Mouse (Mus musculus) intestine, embryonic 14.5 days (tissue): ENCODE results near the gene Gm45021. TPM values are rescaled to one million over a fixed set of nuclear protein-coding genes. Genes with fewer than 3 reads are reported as not detected.

Experiments used
- ATAC-seq: fragments of 200-750 bp; cut with Nextera tagmentation; replicated peaks from 2 replicates; pipeline ENCODE4 v1.8.0; 2017; ENCODE audit warnings: low read depth, moderate number of reproducible peaks, moderate TSS enrichment, moderate library complexity; ENCODE audit not compliant: low FRiP score, low TSS enrichment
- DNase-seq: peaks from one replicate; pipeline ENCODE4 v3.0.0-alpha.2; 2018; ENCODE audit warnings: low spot score
- H3K27ac ChIP-seq: fragments of 300-500 bp; sonication (generic); 2 replicates; pipeline ENCODE4 v1.5.1; 2014; ENCODE audit warnings: low read depth, mild to moderate bottlenecking, control low read depth
- H3K27me3 ChIP-seq: fragments of 300-500 bp; sonication (generic); replicated peaks from 2 replicates; pipeline ENCODE4 v1.6.1; 2014; ENCODE audit warnings: low read length, control low read depth; ENCODE audit not compliant: control insufficient read depth, insufficient read depth
- H3K36me3 ChIP-seq: fragments of 300-500 bp; sonication (generic); 2 replicates; pipeline ENCODE4 v1.6.1; 2014; ENCODE audit warnings: low read length, control low read depth; ENCODE audit not compliant: control insufficient read depth, insufficient read depth
- H3K4me1 ChIP-seq: fragments of 300-500 bp; sonication (generic); replicated peaks from 2 replicates; pipeline ENCODE4 v1.6.1; 2014; ENCODE audit warnings: low read length, control low read depth, mixed read lengths; ENCODE audit not compliant: control insufficient read depth, insufficient read depth
- H3K4me2 ChIP-seq: fragments of 300-500 bp; sonication (generic); 2 replicates; pipeline ENCODE4 v1.6.1; 2014; ENCODE audit warnings: low read length
- H3K4me3 ChIP-seq: fragments of 300-500 bp; sonication (generic); 2 replicates; pipeline ENCODE4 v1.5.1; 2014; ENCODE audit warnings: low read depth, low read length, control low read depth, mixed read lengths
- H3K9ac ChIP-seq: fragments of 300-500 bp; sonication (generic); 2 replicates; pipeline ENCODE4 v1.6.1; 2014; ENCODE audit warnings: mild to moderate bottlenecking, low read length
- H3K9me3 ChIP-seq: fragments of 300-500 bp; sonication (generic); 2 replicates; pipeline ENCODE4 v1.6.1; 2016; ENCODE audit warnings: low read length, control low read depth; ENCODE audit not compliant: control insufficient read depth
- WGBS: fragments of 180-500 bp; shearing (Covaris S2); extraction: QIAGEN DNeasy Blood & Tissue Kit; methylation state at CpG from one replicate; pipeline ENCODE4 v1.1.7; 2014; 5-methylcytosine and 5-hydroxymethylcytosine counted together
- polyA plus RNA-seq: library from polyadenylated mRNA; unstranded; fragments of >200 nt; fragmentation: Nextera tagmentation; extraction: Ambion mirVana; gene quantifications from 2 replicates; pipeline ENCODE4 v1.2.1, GENCODE M21; 2014

The Gm45021 gene
- not detected in 2 replicates for polyA plus RNA-seq

DNA sequence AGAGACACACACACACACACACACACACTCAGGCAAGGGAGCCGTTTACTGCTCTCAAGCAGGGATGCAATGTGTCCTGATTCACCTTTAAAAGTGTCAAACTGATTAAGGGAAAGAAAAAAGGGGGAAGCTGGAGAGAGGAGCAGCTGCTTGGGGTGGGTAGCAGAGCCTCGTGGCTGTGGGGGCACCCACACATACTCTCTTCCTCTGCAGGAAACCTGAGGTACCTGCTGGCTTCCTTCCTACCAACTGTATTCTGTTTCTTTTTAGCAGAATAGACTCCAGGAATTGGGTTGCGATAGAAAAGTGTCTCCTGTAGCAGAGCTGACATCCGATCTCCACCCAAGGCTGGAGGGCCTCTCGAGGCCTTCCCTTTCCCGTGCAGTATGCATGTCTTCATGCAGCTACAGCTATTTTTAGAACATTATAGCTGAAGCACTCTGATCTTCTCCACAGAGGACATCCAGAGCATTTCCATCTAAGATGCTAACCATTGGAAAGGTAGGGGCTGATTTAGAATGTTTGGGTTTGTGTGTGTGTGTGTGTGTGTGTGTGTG, at the start of gene Gm45021:
Gene Gm45021 (plus strand): TSS at position 417 of the 557 bp plus-strand sequence.
- no peak within 1 kb of the TSS for H3K9ac ChIP-seq
- H3K4me1 ChIP-seq = 0 out of 2 replicates have a peak, but pooled peaks cover 4% of the 10 kb centered on the region
- H3K4me2 ChIP-seq = no peak within 1 kb of the TSS
- no peak within 1 kb of the TSS for H3K27ac ChIP-seq
- DNase-seq = no peak
- no peaks in the 10 kb centered on the region for H3K9me3 ChIP-seq
- 42% methylated on average over 6 of the region's 6 CpGs for WGBS
- no peak within 1 kb of the TSS for H3K4me3 ChIP-seq
- no peak for ATAC-seq
- H3K36me3 ChIP-seq = no peaks in the 10 kb centered on the region
- H3K27me3 ChIP-seq = no peaks in the 10 kb centered on the region

DNA sequence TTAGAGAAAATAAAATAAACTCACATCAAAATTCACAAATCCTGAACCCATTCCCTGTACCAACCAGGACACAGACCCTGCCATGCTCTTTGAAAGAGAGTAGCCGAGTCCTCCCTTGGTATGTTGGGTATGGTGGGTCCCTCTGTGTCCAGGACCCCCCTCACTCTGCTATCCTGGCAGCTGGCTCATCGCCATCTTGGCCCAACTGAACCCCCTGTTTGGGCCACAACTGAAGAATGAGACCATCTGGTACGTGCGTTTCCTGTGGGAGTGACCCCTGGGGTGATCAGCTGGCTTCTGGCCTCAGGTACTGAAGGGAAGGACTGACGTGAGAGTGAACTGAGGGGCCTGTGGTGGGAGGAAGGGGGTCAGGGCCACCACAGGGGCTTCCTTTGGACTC, 49.5 kb upstream of the Gm45021 start:
- ATAC-seq (no peak), DNase-seq (no peak)
- peaks cover 7% of the 10 kb centered on the region for H3K4me1 ChIP-seq
- H3K9ac ChIP-seq = no peak overlapping the region
- H3K36me3 ChIP-seq = 0 out of 2 replicates have a peak, but pooled peaks cover 5% of the 10 kb centered on the region
- no peak overlapping the region for H3K4me3 ChIP-seq
- H3K27ac ChIP-seq = no peak overlapping the region
- no peaks in the 10 kb centered on the region for H3K9me3 ChIP-seq
- 66% methylated on average over 5 of the region's 5 CpGs for WGBS
- no peaks in the 10 kb centered on the region for H3K27me3 ChIP-seq
- H3K4me2 ChIP-seq = no peak overlapping the region

DNA sequence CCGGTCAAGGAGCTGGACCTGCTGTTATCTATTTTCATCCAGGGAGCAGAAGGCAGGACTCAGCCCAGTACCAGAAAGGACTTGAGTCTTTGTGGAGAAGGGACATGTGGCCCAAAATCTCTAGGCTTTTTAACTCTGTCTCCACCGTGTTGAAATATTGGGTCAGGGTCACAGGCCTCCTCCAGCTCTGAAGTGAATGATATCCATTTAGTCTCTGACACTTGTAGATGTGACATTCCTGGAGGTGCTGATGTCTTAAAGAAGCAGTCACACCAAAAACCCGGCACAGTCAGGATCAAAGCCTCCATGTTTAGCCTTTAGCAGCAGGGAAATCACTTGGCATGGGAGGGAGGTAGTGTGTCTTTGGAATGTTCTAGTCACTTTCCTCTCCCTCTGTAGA, 48.7 kb upstream of the Gm45021 start:
- 35% methylated on average over 3 of the region's 3 CpGs for WGBS
- Histone ChIP-seq H3K9ac (no peak overlapping the region), H3K9me3 (no peaks in the 10 kb centered on the region), H3K27me3 (no peaks in the 10 kb centered on the region), H3K4me3 (no peak overlapping the region), H3K36me3 (0 out of 2 replicates have a peak, but pooled peaks cover 5% of the 10 kb centered on the region), H3K4me1 (peaks cover 7% of the 10 kb centered on the region), H3K4me2 (no peak overlapping the region), H3K27ac (no peak overlapping the region)
- no peak for DNase-seq
- ATAC-seq = no peak

DNA sequence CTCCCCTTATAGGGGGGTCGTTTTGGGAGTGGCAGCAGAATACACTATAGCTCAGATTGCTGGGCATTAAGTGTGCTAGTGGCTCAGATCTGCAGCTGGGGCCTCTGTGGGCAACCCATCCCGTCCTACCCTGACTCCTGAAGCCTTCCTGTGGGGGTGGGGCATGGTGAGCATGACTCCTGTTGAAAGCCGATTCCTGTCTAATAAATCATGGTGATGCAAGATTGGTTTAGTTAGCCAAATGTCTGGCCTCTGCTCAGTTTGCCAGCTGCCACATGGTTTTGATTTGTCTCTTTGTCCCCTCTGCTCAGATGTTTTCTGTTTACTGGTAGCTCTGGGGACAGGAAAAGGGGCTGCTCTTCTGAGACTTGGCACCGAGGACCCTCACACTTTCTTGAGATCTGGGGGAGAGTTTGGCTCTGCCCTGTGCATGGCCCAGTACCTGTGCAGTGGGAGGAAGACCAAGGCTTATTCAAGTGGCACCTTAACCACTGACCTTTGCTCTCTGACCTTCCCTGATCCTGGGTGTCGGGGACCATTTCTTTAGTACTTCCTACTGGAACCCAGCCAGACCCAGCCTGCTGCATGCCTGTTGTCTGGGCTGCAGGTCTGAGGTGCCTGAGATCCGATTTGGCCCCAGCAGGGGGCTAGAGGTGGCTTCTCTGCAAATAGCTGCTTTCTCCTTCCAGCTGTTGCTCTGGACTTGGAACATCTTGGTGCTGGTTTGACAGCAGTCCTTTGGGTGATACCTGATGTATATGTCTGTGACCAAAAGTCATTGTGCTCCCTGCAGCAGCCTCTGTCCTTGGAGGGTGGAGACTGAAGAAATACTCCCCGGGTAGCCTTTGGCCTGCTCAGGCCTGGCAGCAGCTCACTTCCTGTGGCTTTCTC, 47.6 kb upstream of the Gm45021 start:
- Histone ChIP-seq H3K36me3 (0 out of 2 replicates have a peak, but pooled peaks cover 5% of the 10 kb centered on the region), H3K9me3 (no peaks in the 10 kb centered on the region), H3K4me3 (no peak overlapping the region), H3K4me2 (no peak overlapping the region), H3K9ac (no peak overlapping the region), H3K27me3 (no peaks in the 10 kb centered on the region), H3K27ac (no peak overlapping the region), H3K4me1 (peaks cover 7% of the 10 kb centered on the region)
- ATAC-seq = no peak
- WGBS = 25% methylated on average over 7 of the region's 7 CpGs
- no peak for DNase-seq

DNA sequence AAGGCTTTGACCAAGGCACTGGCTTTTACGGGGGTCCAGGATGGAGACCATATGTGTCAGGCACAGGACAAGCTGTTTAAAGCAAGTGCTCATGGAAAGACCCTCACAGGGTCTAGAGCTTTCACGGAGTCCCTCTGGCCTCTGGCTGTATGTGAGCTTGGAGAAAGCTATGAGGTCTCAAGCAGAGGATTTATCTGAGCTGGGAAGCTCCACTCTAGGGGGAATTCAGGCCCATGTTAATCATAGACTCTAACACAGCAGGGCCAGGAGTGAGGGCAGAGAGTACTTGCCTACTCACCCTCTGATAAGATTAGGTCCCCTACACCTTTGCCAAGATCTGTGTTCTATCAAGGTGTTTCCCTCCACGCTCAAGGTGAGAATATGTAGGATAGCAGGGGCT, 46.8 kb upstream of the Gm45021 start:
- WGBS = 80% methylated on average over 3 of the region's 3 CpGs
- Histone ChIP-seq H3K9ac (no peak overlapping the region), H3K4me1 (0 out of 2 replicates have a peak, but pooled peaks cover 2% of the 10 kb centered on the region), H3K4me2 (no peak overlapping the region), H3K27ac (no peak overlapping the region), H3K36me3 (0 out of 2 replicates have a peak, but pooled peaks cover 5% of the 10 kb centered on the region), H3K4me3 (no peak overlapping the region), H3K9me3 (no peaks in the 10 kb centered on the region), H3K27me3 (no peaks in the 10 kb centered on the region)
- ATAC-seq (no peak), DNase-seq (no peak)

DNA sequence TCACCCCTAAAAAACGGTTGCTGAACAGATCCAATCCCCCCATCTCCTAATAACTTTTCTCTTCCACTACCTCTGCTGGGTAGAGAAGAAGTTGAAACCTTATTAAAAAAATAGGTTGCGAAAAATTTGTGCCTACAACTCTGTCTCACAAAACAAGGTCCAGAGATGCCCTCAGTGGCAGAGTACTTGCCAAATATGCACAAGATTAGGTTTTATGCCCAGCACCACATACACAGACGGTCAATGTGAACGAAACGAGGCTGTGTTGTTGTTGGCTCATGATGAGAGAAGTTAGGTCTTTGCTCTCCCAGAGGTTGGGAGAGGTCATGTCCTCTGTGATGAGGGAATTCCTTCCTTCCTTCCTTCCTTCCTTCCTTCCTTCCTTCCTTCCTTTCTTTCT, 44.2 kb upstream of the Gm45021 start:
- 75% methylated on average over 5 of the region's 5 CpGs for WGBS
- Histone ChIP-seq H3K36me3 (0 out of 2 replicates have a peak, but pooled peaks cover 5% of the 10 kb centered on the region), H3K4me1 (no peaks in the 10 kb centered on the region), H3K4me3 (no peak overlapping the region), H3K9ac (no peak overlapping the region), H3K9me3 (no peaks in the 10 kb centered on the region), H3K27ac (no peak overlapping the region), H3K27me3 (no peaks in the 10 kb centered on the region), H3K4me2 (no peak overlapping the region)
- DNase-seq (no peak), ATAC-seq (no peak)

DNA sequence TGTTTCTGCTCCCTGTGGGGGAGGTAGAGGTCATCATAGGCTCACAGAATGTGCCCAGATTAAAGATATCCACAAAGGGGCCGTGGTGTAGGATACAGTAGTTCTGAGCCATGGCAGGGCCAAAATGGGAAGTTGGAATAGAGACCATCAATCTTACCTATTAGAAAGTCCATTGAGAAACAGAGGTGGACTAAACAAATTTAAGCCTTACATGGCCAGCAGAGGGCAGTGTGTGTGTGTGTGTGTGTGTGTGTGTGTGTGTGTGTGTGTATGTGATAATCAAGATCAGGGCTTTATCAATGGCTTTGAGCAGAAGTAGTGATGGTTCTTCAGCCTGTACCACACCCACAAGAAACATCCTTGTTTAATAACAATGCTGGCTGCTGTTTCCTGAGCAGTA, 43.1 kb upstream of the Gm45021 start:
- WGBS = 58% methylated on average over 1 of the region's 1 CpGs
- no peak overlapping the region for H3K27ac ChIP-seq
- H3K9ac ChIP-seq = no peak overlapping the region
- no peak overlapping the region for H3K4me2 ChIP-seq
- H3K36me3 ChIP-seq = no peaks in the 10 kb centered on the region
- H3K9me3 ChIP-seq = no peaks in the 10 kb centered on the region
- DNase-seq (no peak), ATAC-seq (no peak)
- H3K4me1 ChIP-seq = no peaks in the 10 kb centered on the region
- H3K4me3 ChIP-seq = no peak overlapping the region
- no peaks in the 10 kb centered on the region for H3K27me3 ChIP-seq

DNA sequence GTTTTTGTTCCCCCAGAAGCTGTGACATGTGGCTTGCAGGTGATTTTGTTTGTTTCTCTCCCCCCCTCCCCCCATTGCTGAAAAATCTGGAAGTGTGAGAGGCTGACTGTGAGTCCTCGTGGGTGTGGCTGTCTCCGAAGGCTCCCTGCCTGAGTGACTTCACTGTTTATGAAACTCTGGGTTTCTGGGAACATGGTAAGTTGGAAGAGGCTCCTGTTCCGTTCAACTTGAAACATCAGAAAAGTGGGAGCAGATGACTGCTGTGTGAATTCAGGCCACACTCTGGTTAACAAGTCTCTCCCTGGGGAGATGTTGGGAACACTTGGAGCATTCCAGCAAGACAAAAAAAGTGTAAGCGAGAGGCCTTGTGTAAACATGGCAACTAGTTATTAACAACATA, 42.6 kb upstream of the Gm45021 start:
- Histone ChIP-seq H3K27ac (no peak overlapping the region), H3K4me2 (no peak overlapping the region), H3K4me3 (no peak overlapping the region), H3K4me1 (no peaks in the 10 kb centered on the region), H3K36me3 (no peaks in the 10 kb centered on the region), H3K9ac (no peak overlapping the region), H3K27me3 (no peaks in the 10 kb centered on the region), H3K9me3 (no peaks in the 10 kb centered on the region)
- 47% methylated on average over 4 of the region's 4 CpGs for WGBS
- ATAC-seq (no peak), DNase-seq (no peak)
